Mouse (Mus musculus): ENCODE measurements around the gene Slc16a11. TPM values are rescaled to one million over a fixed set of nuclear protein-coding genes. Genes with fewer than 3 reads are reported as not detected.

Slc16a11 gene
- total RNA-seq, 2 experiments from 2014 or later, result 33.9 to 37.1 TPM

GRCm38 (mm10) chr11:70198332-70198731 lies 14.2 kb upstream of the Slc16a11 start:
- no peak for DNase-seq (ENCODE audit: extremely low spot score in 1 of 2, low spot score in 2 of 2)
- intact Hi-C loops (cut with DNase I), result no loop called here

GRCm38 (mm10) chr11:70199107-70199506 lies 13.4 kb upstream of the Slc16a11 start:
- DNase-seq (ENCODE audit: extremely low spot score in 1 of 2, low spot score in 2 of 2), result no peak
- intact Hi-C loops (cut with DNase I), result no loop called here

- DNase-seq (ENCODE audit: extremely low spot score in 1 of 2, low spot score in 2 of 2), result no peak
- intact Hi-C loops (cut with DNase I), result no loop called here
Measured at GRCm38 (mm10) chr11:70200036-70200608, 12.4 kb upstream of the Slc16a11 start.

GRCm38 (mm10) chr11:70201691-70202090 lies 10.9 kb upstream of the Slc16a11 start:
- DNase-seq (ENCODE audit: extremely low spot score in 1 of 2, low spot score in 2 of 2), result peak; percentile 77 to 88
- intact Hi-C loops (cut with DNase I), result no loop called here

- intact Hi-C loops (cut with DNase I), result no loop called here
Measured at GRCm38 (mm10) chr11:70206801-70207200, 5.8 kb upstream of the Slc16a11 start.

GRCm38 (mm10) chr11:70207283-70207682 lies 5.3 kb upstream of the Slc16a11 start:
- intact Hi-C loops (cut with DNase I), result no loop called here
- DNase-seq (ENCODE audit: extremely low spot score in 1 of 2, low spot score in 2 of 2), result no peak

More at GRCm38 (mm10) chr11:70206801-70207200, 5.8 kb upstream of the Slc16a11 start:
- no peak for DNase-seq (ENCODE audit: extremely low spot score in 1 of 2, low spot score in 2 of 2)

- no peak for DNase-seq (ENCODE audit: extremely low spot score in 1 of 2, low spot score in 2 of 2)
- intact Hi-C loops (cut with DNase I), result no loop called here
Measured at GRCm38 (mm10) chr11:70208778-70209388, 3.7 kb upstream of the Slc16a11 start.

GRCm38 (mm10) chr11:70210681-70211080 lies 1.9 kb upstream of the Slc16a11 start:
- no peak for DNase-seq (ENCODE audit: extremely low spot score in 1 of 2, low spot score in 2 of 2)
- intact Hi-C loops (cut with DNase I), result loop anchor here (10.0 kb wide), 1 partner anchor 276 kb away; the partner anchor contains the start of gene Ybx2

GRCm38 (mm10) chr11:70211972-70212371 lies 580 bp upstream of the Slc16a11 start:
- intact Hi-C loops (cut with DNase I), result loop anchor here (2.0 to 10.0 kb wide), 3 partner anchors 137 to 277 kb away; partner anchors contain the start of genes Asgr1 and Ybx2

GRCm38 (mm10) chr11:70212896-70213295 lies 344 bp downstream of the Slc16a11 start:
- intact Hi-C loops (cut with DNase I), result loop anchor here (2.0 to 10.0 kb wide), 3 partner anchors 138 to 278 kb away; partner anchors contain the start of genes Asgr1 and Ybx2
- DNase-seq (ENCODE audit: extremely low spot score in 1 of 2, low spot score in 2 of 2), result peak in 1 of 2 experiments; percentile 69

More at GRCm38 (mm10) chr11:70211972-70212371, 580 bp upstream of the Slc16a11 start:
- no peak for DNase-seq (ENCODE audit: extremely low spot score in 1 of 2, low spot score in 2 of 2)

GRCm38 (mm10) chr11:70213736-70214135 lies 1.2 kb downstream of the Slc16a11 start:
- DNase-seq (ENCODE audit: extremely low spot score in 1 of 2, low spot score in 2 of 2), result peak in 1 of 2 experiments; percentile 74
- intact Hi-C loops (cut with DNase I), result loop anchor here (2.0 to 10.0 kb wide), 3 partner anchors 139 to 279 kb away; partner anchors contain the start of genes Asgr1 and Ybx2

GRCm38 (mm10) chr11:70214191-70214855 lies 1.8 kb downstream of the Slc16a11 start:
- DNase-seq (ENCODE audit: extremely low spot score in 1 of 2, low spot score in 2 of 2), result peak in 1 of 2 experiments; percentile 66
- intact Hi-C loops (cut with DNase I), result loop anchor here (10.0 kb wide), 1 partner anchor 280 kb away; the partner anchor contains the start of gene Ybx2

- intact Hi-C loops (cut with DNase I), result loop anchor here (10.0 kb wide), 1 partner anchor 280 kb away; the partner anchor contains the start of gene Ybx2
- peak in 1 of 2 experiments; percentile 54 for DNase-seq (ENCODE audit: extremely low spot score in 1 of 2, low spot score in 2 of 2)
Measured at GRCm38 (mm10) chr11:70214856-70215209, 2.3 kb downstream of the Slc16a11 start.

GRCm38 (mm10) chr11:70215301-70215700 lies 2.7 kb downstream of the Slc16a11 start:
- DNase-seq (ENCODE audit: extremely low spot score in 1 of 2, low spot score in 2 of 2), result peak in 1 of 2 experiments; percentile 50
- intact Hi-C loops (cut with DNase I), result loop anchor here (10.0 kb wide), 1 partner anchor 280 kb away; the partner anchor contains the start of gene Ybx2

- no peak for DNase-seq (ENCODE audit: extremely low spot score in 1 of 2, low spot score in 2 of 2)
- intact Hi-C loops (cut with DNase I), result loop anchor here (10.0 kb wide), 1 partner anchor 281 kb away; the partner anchor contains the start of gene Ybx2
Measured at GRCm38 (mm10) chr11:70216103-70216502, 3.6 kb downstream of the Slc16a11 start.

GRCm38 (mm10) chr11:70218039-70218438 lies 5.5 kb downstream of the Slc16a11 start:
- DNase-seq (ENCODE audit: extremely low spot score in 1 of 2, low spot score in 2 of 2), result no peak
- intact Hi-C loops (cut with DNase I), result loop anchor here (10.0 kb wide), 1 partner anchor 283 kb away; the partner anchor contains the start of gene Ybx2

GRCm38 (mm10) chr11:70218741-70219470 lies 6.4 kb downstream of the Slc16a11 start:
- intact Hi-C loops (cut with DNase I), result loop anchor here (10.0 kb wide), 1 partner anchor 284 kb away; the partner anchor contains the start of gene Ybx2

GRCm38 (mm10) chr11:70219873-70220272 lies 7.3 kb downstream of the Slc16a11 start:
- intact Hi-C loops (cut with DNase I), result loop anchor here (10.0 kb wide), 1 partner anchor 285 kb away; the partner anchor contains the start of gene Ybx2
- no peak for DNase-seq (ENCODE audit: extremely low spot score in 1 of 2, low spot score in 2 of 2)

More at GRCm38 (mm10) chr11:70218741-70219470, 6.4 kb downstream of the Slc16a11 start:
- no peak for DNase-seq (ENCODE audit: extremely low spot score in 1 of 2, low spot score in 2 of 2)
